Mouse (Mus musculus) forebrain, embryonic 13.5 days (tissue): ENCODE data around the gene Mex3d. TPM values are rescaled to one million over a fixed set of nuclear protein-coding genes. Genes with fewer than 3 reads are reported as not detected.

Source experiments
- ATAC-seq: fragments of 200-750 bp; cut with Nextera tagmentation; 2 replicates; pipeline ENCODE4 v1.8.0; 2017
- H3K27ac ChIP-seq: fragments of 300-500 bp; sonication (generic); 2 replicates; pipeline ENCODE4 v1.5.1; 2015; ENCODE audit warnings: inconsistent platforms, mild to moderate bottlenecking, moderate library complexity
- H3K27me3 ChIP-seq: fragments of 300-500 bp; sonication (generic); 2 replicates; pipeline ENCODE4 v1.6.1; 2015; ENCODE audit warnings: mild to moderate bottlenecking, inconsistent platforms
- H3K36me3 ChIP-seq: fragments of 300-500 bp; sonication (generic); 2 replicates; pipeline ENCODE4 v1.6.1; 2015; ENCODE audit warnings: mild to moderate bottlenecking, inconsistent platforms; ENCODE audit not compliant: poor library complexity, severe bottlenecking
- H3K4me1 ChIP-seq: fragments of 300-500 bp; sonication (generic); 2 replicates; pipeline ENCODE4 v1.6.1; 2015; ENCODE audit warnings: inconsistent platforms
- H3K4me2 ChIP-seq: fragments of 300-500 bp; sonication (generic); 2 replicates; pipeline ENCODE4 v1.6.1; 2015; ENCODE audit warnings: inconsistent platforms, mild to moderate bottlenecking, moderate library complexity
- H3K4me3 ChIP-seq: fragments of 300-500 bp; sonication (generic); 2 replicates; pipeline ENCODE4 v1.5.1; 2015; ENCODE audit warnings: mild to moderate bottlenecking, inconsistent platforms
- H3K9ac ChIP-seq: fragments of 300-500 bp; sonication (generic); 2 replicates; pipeline ENCODE4 v1.6.1; 2015; ENCODE audit warnings: mild to moderate bottlenecking, inconsistent platforms
- H3K9me3 ChIP-seq: fragments of 300-500 bp; sonication (generic); replicated peaks from 2 replicates; pipeline ENCODE4 v1.6.1; 2016; ENCODE audit warnings: inconsistent platforms
- WGBS: fragments of 180-500 bp; shearing (Covaris S2); methylation state at CpG from one replicate; pipeline ENCODE4 v1.1.7; 2015; 5-methylcytosine and 5-hydroxymethylcytosine counted together
- polyA plus RNA-seq: library from polyadenylated mRNA; unstranded; fragments of >200 nt; fragmentation: Nextera tagmentation; extraction: Ambion mirVana; gene quantifications from 2 replicates; pipeline ENCODE4 v1.2.1, GENCODE M21; 2015

Mex3d gene
- polyA plus RNA-seq, 1 experiment from 2014 or later = 16.6 TPM

- H3K4me1 ChIP-seq = peaks cover 32% of the 10 kb centered on the region
- H3K36me3 ChIP-seq = peaks cover 59% of the 10 kb centered on the region
- H3K4me2 ChIP-seq = peak overlapping the region; percentile 92
- H3K27ac ChIP-seq = peak overlapping the region; percentile 99
- no peak for ATAC-seq
- H3K27me3 ChIP-seq = no peaks in the 10 kb centered on the region
- H3K4me3 ChIP-seq = peak overlapping the region; percentile 69
- H3K9ac ChIP-seq = peak overlapping the region; percentile 94
- WGBS = 88% methylated on average over 11 of the region's 11 CpGs
- H3K9me3 ChIP-seq = no peaks in the 10 kb centered on the region
Observed at GRCm38 (mm10) chr10:80396822-80397523, 9.5 kb upstream of the Mex3d start.

GRCm38 (mm10) chr10:80395025-80395627 is 7.7 kb upstream of the Mex3d start:
- Histone ChIP-seq H3K9me3 (no peaks in the 10 kb centered on the region), H3K27ac (no peak overlapping the region), H3K4me2 (no peak overlapping the region), H3K4me1 (peaks cover 24% of the 10 kb centered on the region), H3K27me3 (no peaks in the 10 kb centered on the region), H3K4me3 (peak overlapping the region; percentile 4; the same call in 1 of the 2 replicates), H3K36me3 (peaks cover 68% of the 10 kb centered on the region), H3K9ac (no peak overlapping the region)
- ATAC-seq = no peak
- WGBS = 96% methylated on average over 35 of the region's 35 CpGs

GRCm38 (mm10) chr10:80392687-80393086 is 5.2 kb upstream of the Mex3d start:
- no peak overlapping the region for H3K9ac ChIP-seq
- H3K4me2 ChIP-seq = no peak overlapping the region
- WGBS = 92% methylated on average over 5 of the region's 5 CpGs
- peaks cover 74% of the 10 kb centered on the region for H3K36me3 ChIP-seq
- H3K27me3 ChIP-seq = no peaks in the 10 kb centered on the region
- H3K4me1 ChIP-seq = peaks cover 29% of the 10 kb centered on the region
- no peak overlapping the region for H3K4me3 ChIP-seq
- ATAC-seq = no peak
- H3K9me3 ChIP-seq = no peaks in the 10 kb centered on the region
- H3K27ac ChIP-seq = no peak overlapping the region

GRCm38 (mm10) chr10:80390697-80391096 is 3.2 kb upstream of the Mex3d start:
- no peak overlapping the region for H3K27ac ChIP-seq
- H3K4me3 ChIP-seq = no peak overlapping the region
- no peak for ATAC-seq
- peaks cover 11% of the 10 kb centered on the region for H3K4me1 ChIP-seq
- H3K4me2 ChIP-seq = no peak overlapping the region
- 84% methylated on average over 9 of the region's 9 CpGs for WGBS
- peaks cover 61% of the 10 kb centered on the region for H3K36me3 ChIP-seq
- no peaks in the 10 kb centered on the region for H3K9me3 ChIP-seq
- H3K9ac ChIP-seq = no peak overlapping the region
- H3K27me3 ChIP-seq = no peaks in the 10 kb centered on the region

- H3K4me1 ChIP-seq = peaks cover 24% of the 10 kb centered on the region
- H3K27me3 ChIP-seq = no peaks in the 10 kb centered on the region
- H3K4me2 ChIP-seq = no peak overlapping the region
- H3K9ac ChIP-seq = no peak overlapping the region
- H3K4me3 ChIP-seq = no peak overlapping the region
- 80% methylated on average over 4 of the region's 4 CpGs for WGBS
- H3K36me3 ChIP-seq = peaks cover 58% of the 10 kb centered on the region
- ATAC-seq = no peak
- H3K27ac ChIP-seq = no peak overlapping the region
- H3K9me3 ChIP-seq = no peaks in the 10 kb centered on the region
Observed at GRCm38 (mm10) chr10:80389185-80389708, 1.8 kb upstream of the Mex3d start.

GRCm38 (mm10) chr10:80388731-80389130 is 1.3 kb upstream of the Mex3d start:
- no peaks in the 10 kb centered on the region for H3K9me3 ChIP-seq
- H3K27ac ChIP-seq = no peak overlapping the region
- H3K9ac ChIP-seq = no peak overlapping the region
- H3K36me3 ChIP-seq = peaks cover 58% of the 10 kb centered on the region
- H3K4me2 ChIP-seq = peak overlapping the region; percentile 89; the same call in 1 of the 2 replicates
- ATAC-seq = no peak
- no peaks in the 10 kb centered on the region for H3K27me3 ChIP-seq
- H3K4me1 ChIP-seq = peaks cover 29% of the 10 kb centered on the region
- WGBS = 51% methylated on average over 2 of the region's 2 CpGs
- no peak overlapping the region; the same call in 1 of the 2 replicates for H3K4me3 ChIP-seq

GRCm38 (mm10) chr10:80386735-80387471 is 556 bp downstream of the Mex3d start:
- Histone ChIP-seq H3K27me3 (no peaks in the 10 kb centered on the region), H3K9me3 (no peaks in the 10 kb centered on the region), H3K27ac (peak overlapping the region; percentile 99), H3K4me2 (peak overlapping the region; percentile 97), H3K4me3 (peak overlapping the region; percentile 99), H3K4me1 (peaks cover 38% of the 10 kb centered on the region), H3K36me3 (peaks cover 58% of the 10 kb centered on the region), H3K9ac (peak overlapping the region; percentile 100)
- 0% methylated on average over 76 of the region's 94 CpGs for WGBS
- ATAC-seq = no peak

GRCm38 (mm10) chr10:80385811-80386734 is 1.4 kb downstream of the Mex3d start:
- Histone ChIP-seq H3K27me3 (no peaks in the 10 kb centered on the region), H3K9me3 (no peaks in the 10 kb centered on the region), H3K4me1 (peaks cover 38% of the 10 kb centered on the region), H3K27ac (peak overlapping the region; percentile 99), H3K4me2 (peak overlapping the region; percentile 97), H3K36me3 (peaks cover 58% of the 10 kb centered on the region), H3K9ac (peak overlapping the region; percentile 100), H3K4me3 (peak overlapping the region; percentile 99)
- WGBS = under 1% methylated on average over 34 of the region's 34 CpGs
- peak; percentile 75 for ATAC-seq

- H3K9ac ChIP-seq = peak overlapping the region; percentile 100
Observed at GRCm38 (mm10) chr10:80385310-80385709, 2.1 kb downstream of the Mex3d start.

GRCm38 (mm10) chr10:80384709-80385108 is 2.8 kb downstream of the Mex3d start:
- peak overlapping the region; percentile 99 for H3K27ac ChIP-seq
- H3K4me3 ChIP-seq = peak overlapping the region; percentile 99
- peaks cover 56% of the 10 kb centered on the region for H3K36me3 ChIP-seq
- peak overlapping the region; percentile 100 for H3K9ac ChIP-seq
- peaks cover 38% of the 10 kb centered on the region for H3K4me1 ChIP-seq
- H3K4me2 ChIP-seq = peak overlapping the region; percentile 97
- H3K9me3 ChIP-seq = no peaks in the 10 kb centered on the region
- H3K27me3 ChIP-seq = no peaks in the 10 kb centered on the region
- WGBS = 74% methylated on average over 7 of the region's 7 CpGs
- no peak for ATAC-seq

More at GRCm38 (mm10) chr10:80385310-80385709, 2.1 kb downstream of the Mex3d start:
- peak; percentile 20 for ATAC-seq
- Histone ChIP-seq H3K27me3 (no peaks in the 10 kb centered on the region), H3K27ac (peak overlapping the region; percentile 99), H3K4me2 (peak overlapping the region; percentile 97), H3K4me3 (peak overlapping the region; percentile 99), H3K9me3 (no peaks in the 10 kb centered on the region), H3K36me3 (peaks cover 56% of the 10 kb centered on the region), H3K4me1 (peaks cover 38% of the 10 kb centered on the region)
- WGBS = 3% methylated on average over 7 of the region's 7 CpGs

GRCm38 (mm10) chr10:80384115-80384639 is 3.3 kb downstream of the Mex3d start:
- ATAC-seq = no peak
- no peaks in the 10 kb centered on the region for H3K9me3 ChIP-seq
- peaks cover 60% of the 10 kb centered on the region for H3K36me3 ChIP-seq
- peak overlapping the region; percentile 99; the same call in 1 of the 2 replicates for H3K27ac ChIP-seq
- peaks cover 38% of the 10 kb centered on the region for H3K4me1 ChIP-seq
- H3K4me3 ChIP-seq = peak overlapping the region; percentile 99
- H3K4me2 ChIP-seq = peak overlapping the region; percentile 97
- H3K9ac ChIP-seq = peak overlapping the region; percentile 100
- WGBS = 87% methylated on average over 4 of the region's 4 CpGs
- H3K27me3 ChIP-seq = no peaks in the 10 kb centered on the region
